Mouse (Mus musculus) MEL (cell line): Measurements from ENCODE around the gene 1190005I06Rik. TPM values are rescaled to one million over a fixed set of nuclear protein-coding genes. Genes with fewer than 3 reads are reported as not detected.

Source experiments
- DNase-seq: peaks from one replicate; pipeline ENCODE4 v3.0.0; 2011; ENCODE audit warnings: low read depth, low spot score
- H3K27ac ChIP-seq: 2 replicates; pipeline ENCODE4 v1.5.1; 2012; ENCODE audit warnings: low read depth, mild to moderate bottlenecking, control low read depth, low read length, moderate library complexity; ENCODE audit not compliant: control insufficient read depth
- H3K27me3 ChIP-seq, 2 experiments: fragments of 150-350 bp in 1 of 2; sonication (generic) in 1 of 2; 2 replicates each; pipeline ENCODE4 v1.6.1; 2012; ENCODE audit warnings: low read length in 2 of 2, mild to moderate bottlenecking in 2 of 2, improper control_type of control experiment in 1 of 2, moderate library complexity in 1 of 2; ENCODE audit not compliant: insufficient read depth in 2 of 2, control insufficient read depth in 1 of 2
- H3K36me3 ChIP-seq, 2 experiments: 2 replicates each; pipeline ENCODE4 v1.6.1; 2012 to 2014; ENCODE audit warnings: low read length in 2 of 2, improper control_type of control experiment in 1 of 2, inconsistent platforms in 1 of 2, mild to moderate bottlenecking in 1 of 2; ENCODE audit not compliant: insufficient read depth in 2 of 2, control insufficient read depth in 1 of 2
- H3K4me1 ChIP-seq, 2 experiments: fragments of 150-350 bp in 1 of 2; sonication (generic) in 1 of 2; 2 replicates each; pipeline ENCODE4 v1.6.1; 2012; ENCODE audit warnings: low read length in 2 of 2, improper control_type of control experiment in 1 of 2, mild to moderate bottlenecking in 1 of 2; ENCODE audit not compliant: insufficient read depth in 2 of 2, control insufficient read depth in 1 of 2
- H3K4me3 ChIP-seq, 2 experiments: fragments of 150-350 bp in 1 of 2; sonication (generic) in 1 of 2; 2 replicates each; pipeline ENCODE4 v1.5.1; 2012; ENCODE audit warnings: low read depth in 2 of 2, low read length in 2 of 2, mild to moderate bottlenecking in 2 of 2, moderate library complexity in 2 of 2, control low read depth in 1 of 2, improper control_type of control experiment in 1 of 2; ENCODE audit not compliant: control insufficient read depth in 1 of 2, insufficient read depth in 1 of 2
- H3K79me2 ChIP-seq: 2 replicates; pipeline ENCODE4 v1.6.1; 2012; ENCODE audit warnings: mild to moderate bottlenecking, low read length, moderate library complexity; ENCODE audit not compliant: control insufficient read depth, poor library complexity, insufficient read depth
- H3K9ac ChIP-seq: 2 replicates; pipeline ENCODE4 v1.6.1; 2012; ENCODE audit warnings: low read depth, mild to moderate bottlenecking, control low read depth, low read length, moderate library complexity; ENCODE audit not compliant: control insufficient read depth, poor library complexity, severe bottlenecking
- H3K9me3 ChIP-seq: fragments of 150-350 bp; sonication (generic); replicated peaks from 2 replicates; pipeline ENCODE4 v1.6.1; 2012; ENCODE audit warnings: mild to moderate bottlenecking, low read length, improper control_type of control experiment, moderate library complexity; ENCODE audit not compliant: insufficient read depth
- BHLHE40 ChIP-seq: IDR thresholded peaks from 2 replicates; pipeline ENCODE4 v1.6.1; 2012; ENCODE audit warnings: low read depth, mild to moderate bottlenecking, inconsistent platforms, low read length, improper control_type of control experiment, borderline replicate concordance
- CHD2 ChIP-seq: IDR thresholded peaks from 2 replicates; pipeline ENCODE4 v1.6.1; 2011; ENCODE audit warnings: low read length, improper control_type of control experiment
- CTCF ChIP-seq, 3 experiments: IDR thresholded peaks in 2 of 3; conservative IDR thresholded peaks in 1 of 3; 2 replicates each; pipeline ENCODE4 v1.5.1; 2011 to 2012; ENCODE audit warnings: low read length in 3 of 3, low read depth in 2 of 3, mild to moderate bottlenecking in 2 of 3, improper control_type of control experiment in 1 of 3, inconsistent platforms in 1 of 3, mixed read lengths in 1 of 3, moderate library complexity in 1 of 3; ENCODE audit not compliant: control insufficient read depth in 1 of 3, insufficient read depth in 1 of 3, poor library complexity in 1 of 3, severe bottlenecking in 1 of 3
- E2F4 ChIP-seq: IDR thresholded peaks from 2 replicates; pipeline ENCODE4 v1.6.1; 2011; ENCODE audit warnings: low read depth, low read length, improper control_type of control experiment, borderline replicate concordance
- EP300 ChIP-seq, 2 experiments: IDR thresholded peaks; 2 replicates each; pipeline ENCODE4 v1.6.1; 2011; ENCODE audit warnings: improper control_type of control experiment in 2 of 2, low read length in 2 of 2, low read depth in 1 of 2, mild to moderate bottlenecking in 1 of 2
- ETS1 ChIP-seq: IDR thresholded peaks from 2 replicates; pipeline ENCODE4 v1.6.1; 2012; ENCODE audit warnings: low read depth, mild to moderate bottlenecking, inconsistent platforms, low read length, improper control_type of control experiment, moderate library complexity
- GABPA ChIP-seq: IDR thresholded peaks from 2 replicates; pipeline ENCODE4 v1.6.1; 2012; ENCODE audit warnings: low read depth, mild to moderate bottlenecking, inconsistent platforms, low read length, improper control_type of control experiment, moderate library complexity
- HCFC1 ChIP-seq: IDR thresholded peaks from 2 replicates; pipeline ENCODE4 v1.6.1; 2012; ENCODE audit warnings: low read depth, mild to moderate bottlenecking, inconsistent platforms, low read length, improper control_type of control experiment, moderate library complexity
- KAT2A ChIP-seq: conservative IDR thresholded peaks from 2 replicates; pipeline ENCODE4 v1.6.1; 2012; ENCODE audit warnings: low read depth, low read length, improper control_type of control experiment, inconsistent platforms
- MAFK ChIP-seq: IDR thresholded peaks from 2 replicates; pipeline ENCODE4 v1.6.1; 2011; ENCODE audit warnings: low read depth, mild to moderate bottlenecking, low read length, improper control_type of control experiment, borderline replicate concordance
- MAX ChIP-seq: IDR thresholded peaks from 2 replicates; pipeline ENCODE4 v1.6.1; 2011; ENCODE audit warnings: low read length, improper control_type of control experiment
- MYC ChIP-seq: IDR thresholded peaks from 2 replicates; pipeline ENCODE4 v1.6.1; 2011; ENCODE audit warnings: low read depth, mild to moderate bottlenecking, low read length, improper control_type of control experiment, moderate library complexity
- POLR2A ChIP-seq, 2 experiments: IDR thresholded peaks; 2 replicates each; pipeline ENCODE4 v1.6.1; 2011 to 2012; ENCODE audit warnings: low read length in 2 of 2, mild to moderate bottlenecking in 2 of 2, control low read depth in 1 of 2, improper control_type of control experiment in 1 of 2, low read depth in 1 of 2, moderate library complexity in 1 of 2; ENCODE audit not compliant: control insufficient read depth in 1 of 2, insufficient read depth in 1 of 2, poor library complexity in 1 of 2
- POLR2AphosphoS5 ChIP-seq: IDR thresholded peaks from 2 replicates; pipeline ENCODE4 v1.6.1; 2012; ENCODE audit warnings: low read depth, borderline replicate concordance, mild to moderate bottlenecking, inconsistent platforms, low read length, moderate library complexity, mixed read lengths
- RAD21 ChIP-seq: IDR thresholded peaks from 2 replicates; pipeline ENCODE4 v1.6.1; 2011; ENCODE audit warnings: mild to moderate bottlenecking, low read depth, low read length, improper control_type of control experiment
- RCOR1 ChIP-seq: IDR thresholded peaks from 2 replicates; pipeline ENCODE4 v1.6.1; 2012; ENCODE audit warnings: low read depth, mild to moderate bottlenecking, inconsistent platforms, low read length, improper control_type of control experiment
- SIN3A ChIP-seq: IDR thresholded peaks from 2 replicates; pipeline ENCODE4 v1.6.1; 2012; ENCODE audit warnings: low read length, improper control_type of control experiment, inconsistent platforms
- SMC3 ChIP-seq: IDR thresholded peaks from 2 replicates; pipeline ENCODE4 v1.6.1; 2011; ENCODE audit warnings: low read depth, low read length, improper control_type of control experiment
- TAL1 ChIP-seq: IDR thresholded peaks from 2 replicates; pipeline ENCODE4 v1.6.1; 2012; ENCODE audit warnings: mild to moderate bottlenecking, inconsistent platforms, low read length, moderate library complexity, mixed read lengths
- TBP ChIP-seq: IDR thresholded peaks from 2 replicates; pipeline ENCODE4 v1.8.0; 2011; ENCODE audit warnings: low read depth, low read length, improper control_type of control experiment
- UBTF ChIP-seq: IDR thresholded peaks from 2 replicates; pipeline ENCODE4 v1.6.1; 2012; ENCODE audit warnings: low read depth, mild to moderate bottlenecking, inconsistent platforms, low read length, improper control_type of control experiment, moderate library complexity, borderline replicate concordance; ENCODE audit not compliant: insufficient read depth
- USF2 ChIP-seq, 2 experiments: IDR thresholded peaks; 2 replicates each; pipeline ENCODE4 v1.6.1; 2011 to 2012; ENCODE audit warnings: improper control_type of control experiment in 2 of 2, low read length in 2 of 2, borderline replicate concordance in 1 of 2, inconsistent platforms in 1 of 2, low read depth in 1 of 2, mild to moderate bottlenecking in 1 of 2; ENCODE audit not compliant: insufficient read depth in 1 of 2
- ZKSCAN1 ChIP-seq: IDR thresholded peaks from 2 replicates; pipeline ENCODE4 v1.6.1; 2012; ENCODE audit warnings: low read depth, mild to moderate bottlenecking, inconsistent platforms, low read length, improper control_type of control experiment, moderate library complexity
- ZMIZ1 ChIP-seq: IDR thresholded peaks from 2 replicates; pipeline ENCODE4 v1.6.1; 2012; ENCODE audit warnings: low read depth, mild to moderate bottlenecking, inconsistent platforms, low read length, improper control_type of control experiment, moderate library complexity
- polyA plus RNA-seq, 2 experiments: library from polyadenylated mRNA; stranded (reverse) in 1 of 2; unstranded in 1 of 2; fragments of >175 nt in 1 of 2; fragments of >200 nt in 1 of 2; gene quantifications; 2 replicates each; pipeline versions ENCODE4 v1.2.1 to v1.2.4; 2012; ENCODE audit warnings: low replicate concordance in 2 of 2, low read depth in 1 of 2; ENCODE audit not compliant: insufficient read length in 2 of 2, insufficient read depth in 1 of 2, missing spikeins in 1 of 2
- total RNA-seq: library from RNA; depleted of rRNA; stranded (reverse); fragments of 300-350 nt; gene quantifications from 2 replicates; pipeline ENCODE4 v1.2.3, GENCODE M21; 2012

1190005I06Rik gene
- total and polyA plus RNA-seq, 3 experiments, result 2.1 to 2.3 TPM; not detected in 1

GRCm38 (mm10) chr8:120591587-120592292, 55.7 kb downstream of the 1190005I06Rik start:
- Histone ChIP-seq H3K4me3 (no peak overlapping the region), H3K36me3 (peaks cover 0 to 6% of the 10 kb centered on the region in 2 experiments; a peak in 1 of 4 replicates), H3K9me3 (no peaks in the 10 kb centered on the region), H3K9ac (no peak overlapping the region), H3K27me3 (no peaks in the 10 kb centered on the region), H3K4me1 (peaks cover 3 to 10% of the 10 kb centered on the region in 2 experiments; a peak in 3 of 4 replicates), H3K27ac (no peak overlapping the region), H3K79me2 (peaks cover 9% of the 10 kb centered on the region)
- DNase-seq, result no peak
- TF ChIP-seq POLR2AphosphoS5 (no peak), USF2 (IDR thresholded peaks at IDR 0.05; ENCODE audit: borderline replicate concordance in 1 of 2, insufficient read depth in 1 of 2, low read depth in 1 of 2, low read length in 2 of 2) (no peak), POLR2A (IDR thresholded peaks at IDR 0.05; ENCODE audit: control insufficient read depth in 1 of 2, insufficient read depth in 1 of 2, low read depth in 1 of 2, low read length in 2 of 2, poor library complexity in 1 of 2) (no peak), BHLHE40 (no peak), ZMIZ1 (no peak), ZKSCAN1 (no peak), RAD21 (no peak), EP300 (IDR thresholded peaks at IDR 0.05; ENCODE audit: low read depth in 1 of 2, low read length in 2 of 2) (no peak), CTCF (IDR thresholded peaks at IDR 0.05 in 2 of 3, conservative IDR thresholded peaks at IDR 0.05 in 1 of 3; ENCODE audit: control insufficient read depth in 1 of 3, insufficient read depth in 1 of 3, low read depth in 2 of 3, low read length in 3 of 3, poor library complexity in 1 of 3, severe bottlenecking in 1 of 3) (no peak), MAFK (no peak), CHD2 (no peak), SIN3A (no peak), HCFC1 (no peak), ETS1 (no peak), MAX (no peak), TAL1 (no peak), RCOR1 (no peak), KAT2A (no peak), MYC (no peak)

GRCm38 (mm10) chr8:120589921-120590320, 57.5 kb downstream of the 1190005I06Rik start:
- no peaks in the 10 kb centered on the region for H3K27me3 ChIP-seq
- peak; percentile 53 for DNase-seq
- peaks cover 3 to 10% of the 10 kb centered on the region in 2 experiments; a peak in 3 of 4 replicates for H3K4me1 ChIP-seq
- TF ChIP-seq POLR2A (IDR thresholded peaks at IDR 0.05; ENCODE audit: control insufficient read depth in 1 of 2, insufficient read depth in 1 of 2, low read depth in 1 of 2, low read length in 2 of 2, poor library complexity in 1 of 2) (no peak), SMC3 (no peak), ZMIZ1 (peak; percentile 13; the same call in 1 of the 2 replicates), GABPA (no peak), RAD21 (no peak), EP300 (IDR thresholded peaks at IDR 0.05; ENCODE audit: low read depth in 1 of 2, low read length in 2 of 2) (no peak), E2F4 (no peak), TBP (0 out of 2 replicates have a peak, but pooled peaks have one; percentile 32), KAT2A (no peak), TAL1 (no peak), UBTF (no peak), CHD2 (no peak), POLR2AphosphoS5 (no peak), ETS1 (no peak)
- no peaks in the 10 kb centered on the region for H3K9me3 ChIP-seq
- H3K36me3 ChIP-seq, result peaks cover 0 to 6% of the 10 kb centered on the region in 2 experiments; a peak in 1 of 4 replicates
- H3K9ac ChIP-seq, result peak overlapping the region; percentile 56
- 0 out of 2 replicates have a peak overlapping the region, but pooled peaks have one; percentile 0 for H3K27ac ChIP-seq
- H3K79me2 ChIP-seq, result peaks cover 10% of the 10 kb centered on the region
- peak overlapping the region; percentile 61 to 89 for H3K4me3 ChIP-seq
